Mouse (Mus musculus) G1E (cell line): ENCODE results near the gene Aoc1. TPM values are rescaled to one million over a fixed set of nuclear protein-coding genes. Genes with fewer than 3 reads are reported as not detected.
A peak's percentile ranks its signal among the peaks of the same experiment; 100 is the strongest.

Source experiments
- ATAC-seq: 2 replicates; pipeline ENCODE4 v1.8.0; 2016; ENCODE audit warnings: mild to moderate bottlenecking; ENCODE audit not compliant: insufficient number of reproducible peaks, poor library complexity, low FRiP score, severe bottlenecking; ENCODE audit errors: extremely low read depth
- DNase-seq: peaks from one replicate; pipeline ENCODE4 v3.0.0; 2012; ENCODE audit warnings: low spot score
- H3K27me3 ChIP-seq: 2 replicates; pipeline ENCODE4 v1.6.1; 2012; ENCODE audit warnings: mild to moderate bottlenecking, low read length, inconsistent platforms; ENCODE audit not compliant: insufficient read depth
- H3K36me3 ChIP-seq: replicated peaks from 2 replicates; pipeline ENCODE3; 2012; ENCODE audit warnings: mild to moderate bottlenecking, inconsistent platforms
- H3K4me1 ChIP-seq: 2 replicates; pipeline ENCODE4 v1.6.1; 2012; ENCODE audit warnings: low read depth, low read length, inconsistent platforms, mixed read lengths; ENCODE audit not compliant: insufficient read depth
- H3K4me3 ChIP-seq: 2 replicates; pipeline ENCODE4 v1.5.1; 2012; ENCODE audit warnings: low read depth, mild to moderate bottlenecking, inconsistent platforms, low read length, moderate library complexity, mixed read lengths
- H3K9me3 ChIP-seq: replicated peaks from 2 replicates; pipeline ENCODE4 v1.6.1; 2012; ENCODE audit warnings: inconsistent platforms
- CTCF ChIP-seq: IDR thresholded peaks from 2 replicates; pipeline ENCODE4 v1.5.1; 2012; ENCODE audit warnings: low read depth, low read length, inconsistent platforms, mixed read lengths
- GATA1 ChIP-seq: IDR thresholded peaks from 2 replicates; pipeline ENCODE4 v1.6.1; 2012; ENCODE audit warnings: borderline replicate concordance, low read length, inconsistent platforms, mixed read lengths
- GATA2 ChIP-seq: IDR thresholded peaks from 2 replicates; pipeline ENCODE4 v1.6.1; 2012; ENCODE audit warnings: low read depth, low read length, inconsistent platforms, borderline replicate concordance
- POLR2AphosphoS5 ChIP-seq: IDR thresholded peaks from 2 replicates; pipeline ENCODE4 v1.6.1; 2012; ENCODE audit warnings: low read depth, low read length, inconsistent platforms; ENCODE audit not compliant: insufficient replicate concordance
- TAL1 ChIP-seq: conservative IDR thresholded peaks from 2 replicates; pipeline ENCODE4 v1.6.1; 2012; ENCODE audit warnings: low read depth, low read length, inconsistent platforms, mixed read lengths
- polyA plus RNA-seq: library from polyadenylated mRNA; stranded (reverse); fragments of >175 nt; gene quantifications from 2 replicates; pipeline ENCODE4 v1.2.3, GENCODE M21; 2012
- total RNA-seq, 2 experiments: library from RNA; stranded (forward) in 1 of 2; stranded (reverse) in 1 of 2; fragments of 200-1000 nt in 1 of 2; fragments of >200 nt in 1 of 2; fragmentation: Nextera tagmentation in 1 of 2; gene quantifications; 2 replicates each; pipeline ENCODE4 v1.2.3; 2014 to 2017

The Aoc1 gene
- total and polyA plus RNA-seq, 3 experiments, result 0.11 TPM; not detected in 2

DNA sequence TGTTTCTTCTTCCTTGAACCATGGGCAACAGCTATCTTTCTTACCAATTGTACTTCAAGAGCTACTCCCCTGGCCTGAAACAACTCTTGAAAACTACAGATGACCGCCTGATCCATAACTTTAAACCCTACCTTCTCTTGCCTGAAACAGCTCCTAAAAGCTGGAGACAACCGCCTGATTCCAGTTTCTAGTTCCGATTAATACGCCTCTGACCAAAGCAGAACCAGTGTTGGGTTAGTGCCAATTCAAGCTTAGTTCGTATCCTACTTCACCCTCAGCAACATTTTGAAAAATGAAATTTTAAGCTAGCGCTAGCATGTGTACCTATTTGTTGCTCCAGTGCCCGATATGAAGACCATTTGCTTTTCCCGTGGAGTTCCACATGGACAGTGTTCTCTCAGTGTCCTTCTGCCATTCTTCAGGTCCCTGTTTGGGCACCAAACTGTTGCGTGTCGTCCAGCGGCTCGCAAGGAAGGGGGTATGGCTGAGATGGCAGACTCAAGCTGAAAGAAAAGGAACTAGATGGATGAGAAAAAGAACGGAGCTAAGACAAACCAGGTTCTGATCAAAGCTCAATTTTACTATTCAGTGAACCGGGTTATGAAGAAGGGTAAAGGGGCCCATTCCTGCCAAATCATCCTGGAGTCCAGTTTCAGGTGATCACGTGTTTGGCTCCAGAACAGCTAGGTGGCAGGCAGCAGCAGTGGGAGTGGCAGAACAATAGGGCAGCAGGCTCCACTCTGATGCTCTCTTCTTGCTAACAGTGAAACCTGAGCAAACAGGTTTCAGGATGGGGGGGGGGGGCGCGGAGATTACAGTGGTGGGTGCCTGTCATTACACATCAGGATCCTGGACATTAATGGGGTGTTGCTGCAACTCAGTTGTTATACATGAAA, 30.1 kb downstream of the Aoc1 start:
- no peak for DNase-seq
- Histone ChIP-seq H3K36me3 (no peaks in the 10 kb centered on the region), H3K4me1 (no peaks in the 10 kb centered on the region), H3K4me3 (no peak overlapping the region), H3K27me3 (peaks cover 3% of the 10 kb centered on the region; the same call in 1 of the 2 replicates), H3K9me3 (no peaks in the 10 kb centered on the region)
- TF ChIP-seq POLR2AphosphoS5 (no peak), TAL1 (no peak), CTCF (no peak), GATA1 (no peak), GATA2 (no peak)
- no peak for ATAC-seq

DNA sequence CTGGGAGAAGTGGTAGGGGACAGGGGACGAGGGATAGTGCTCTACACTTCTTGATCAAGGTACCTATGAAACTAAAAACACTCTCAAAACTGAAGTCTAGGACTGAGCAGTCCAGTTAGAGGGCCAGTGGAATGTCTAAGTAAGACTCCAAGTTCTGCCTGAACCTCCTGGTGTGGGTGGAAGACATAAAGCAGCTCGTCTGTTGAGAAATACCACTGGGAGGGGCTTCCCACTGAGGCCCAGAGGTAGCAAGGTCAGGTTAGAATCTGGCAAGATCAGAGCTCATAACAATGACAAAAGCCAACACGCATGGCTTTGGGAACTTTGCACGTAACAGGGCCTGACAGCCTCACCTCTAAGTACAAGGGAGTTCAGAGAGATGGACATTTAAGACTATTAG, 30.7 kb downstream of the Aoc1 start:
- no peaks in the 10 kb centered on the region for H3K36me3 ChIP-seq
- no peak for DNase-seq
- H3K4me1 ChIP-seq, result no peaks in the 10 kb centered on the region
- TF ChIP-seq GATA2 (no peak), POLR2AphosphoS5 (no peak), CTCF (no peak), TAL1 (no peak), GATA1 (no peak)
- H3K9me3 ChIP-seq, result no peaks in the 10 kb centered on the region
- ATAC-seq, result no peak
- peaks cover 4% of the 10 kb centered on the region; the same call in 1 of the 2 replicates for H3K27me3 ChIP-seq
- H3K4me3 ChIP-seq, result no peak overlapping the region

DNA sequence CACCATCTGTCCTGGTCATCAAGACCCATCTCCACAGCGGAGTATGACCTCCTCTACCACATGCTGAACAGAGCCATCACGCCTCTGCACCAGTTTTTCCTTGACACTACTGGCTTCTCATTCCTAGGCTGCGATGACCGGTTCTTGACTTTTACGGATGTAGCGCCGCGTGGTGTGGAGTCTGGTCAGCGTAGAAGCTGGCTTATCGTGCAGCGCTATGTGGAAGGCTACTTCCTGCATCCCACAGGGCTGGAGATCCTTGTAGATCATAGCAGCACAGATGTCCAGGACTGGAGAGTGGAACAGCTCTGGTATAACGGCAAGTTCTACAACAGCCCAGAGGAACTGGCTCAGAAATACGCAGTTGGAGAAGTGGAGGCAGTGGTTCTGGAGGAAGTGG, 32.9 kb downstream of the Aoc1 start:
- H3K27me3 ChIP-seq, result peaks cover 4% of the 10 kb centered on the region; the same call in 1 of the 2 replicates
- ATAC-seq (no peak), DNase-seq (no peak)
- H3K36me3 ChIP-seq, result no peaks in the 10 kb centered on the region
- TF ChIP-seq GATA1 (no peak), TAL1 (no peak), POLR2AphosphoS5 (no peak), GATA2 (no peak), CTCF (no peak)
- no peak overlapping the region for H3K4me3 ChIP-seq
- H3K9me3 ChIP-seq, result no peaks in the 10 kb centered on the region
- no peaks in the 10 kb centered on the region for H3K4me1 ChIP-seq

DNA sequence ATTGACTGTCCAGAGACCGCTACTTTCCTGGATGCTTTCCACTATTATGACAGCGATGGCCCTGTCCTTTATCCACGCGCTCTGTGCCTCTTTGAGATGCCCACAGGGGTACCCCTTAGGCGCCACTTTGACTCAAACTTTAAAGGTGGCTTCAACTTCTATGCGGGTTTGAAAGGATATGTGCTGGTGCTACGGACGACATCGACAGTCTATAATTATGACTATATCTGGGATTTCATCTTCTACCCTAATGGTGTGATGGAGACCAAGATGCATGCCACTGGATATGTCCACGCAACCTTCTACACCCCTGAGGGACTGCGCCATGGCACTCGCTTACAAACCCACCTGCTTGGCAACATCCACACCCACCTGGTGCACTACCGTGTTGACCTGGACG, 33.7 kb downstream of the Aoc1 start:
- peaks cover 4% of the 10 kb centered on the region; the same call in 1 of the 2 replicates for H3K27me3 ChIP-seq
- H3K9me3 ChIP-seq, result no peaks in the 10 kb centered on the region
- no peak for ATAC-seq
- no peak overlapping the region for H3K4me3 ChIP-seq
- no peaks in the 10 kb centered on the region for H3K36me3 ChIP-seq
- H3K4me1 ChIP-seq, result no peaks in the 10 kb centered on the region
- no peak for DNase-seq
- TF ChIP-seq TAL1, result no peak
- no peak for TF ChIP-seq CTCF
- no peak for TF ChIP-seq GATA2
- no peak for TF ChIP-seq POLR2AphosphoS5
- TF ChIP-seq GATA1, result no peak

DNA sequence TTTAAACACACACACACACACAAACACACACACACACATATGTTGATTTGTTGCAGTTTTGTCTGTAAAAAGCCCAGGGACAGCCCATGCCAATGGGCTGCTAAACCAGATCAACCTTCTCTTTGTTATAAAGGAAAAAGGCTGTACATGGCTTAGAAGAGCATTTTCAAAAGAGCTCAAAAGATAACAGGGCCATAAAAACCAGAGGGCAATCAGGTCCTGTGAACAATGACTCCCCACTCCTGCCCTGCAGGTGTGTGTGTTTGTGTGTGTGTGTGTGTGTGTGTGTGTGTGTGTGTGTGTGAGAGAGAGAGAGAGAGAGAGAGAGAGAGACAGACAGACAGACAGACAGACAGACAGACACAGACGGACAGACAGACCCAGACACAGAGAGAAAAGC, 36.5 kb downstream of the Aoc1 start:
- Histone ChIP-seq H3K36me3 (no peaks in the 10 kb centered on the region), H3K9me3 (no peaks in the 10 kb centered on the region), H3K4me1 (no peaks in the 10 kb centered on the region), H3K27me3 (peaks cover 4% of the 10 kb centered on the region; the same call in 1 of the 2 replicates), H3K4me3 (no peak overlapping the region)
- ATAC-seq (no peak), DNase-seq (no peak)
- no peak for TF ChIP-seq GATA2
- TF ChIP-seq POLR2AphosphoS5, result no peak
- no peak for TF ChIP-seq CTCF
- no peak for TF ChIP-seq GATA1
- TF ChIP-seq TAL1, result no peak

DNA sequence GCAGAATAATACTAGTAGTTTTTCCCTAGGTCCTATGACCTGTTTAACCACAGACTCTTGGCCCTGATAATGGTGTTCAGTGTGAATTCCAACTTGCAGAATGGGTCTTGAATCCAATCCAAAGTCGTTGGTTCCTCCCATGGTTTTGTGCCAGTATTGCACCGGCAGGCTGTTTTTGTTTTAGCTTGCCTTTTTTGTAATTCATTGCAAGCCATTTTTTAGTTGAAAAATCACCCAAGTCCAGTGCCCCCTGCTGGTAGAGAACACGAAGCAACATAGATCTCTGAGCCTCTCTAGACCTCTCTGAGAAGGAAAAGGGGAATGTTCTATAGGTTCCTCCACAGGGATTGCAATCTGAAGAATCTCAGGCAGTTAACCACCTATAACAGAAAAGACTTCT, 39.3 kb downstream of the Aoc1 start:
- no peak overlapping the region for H3K4me3 ChIP-seq
- no peaks in the 10 kb centered on the region for H3K36me3 ChIP-seq
- H3K27me3 ChIP-seq, result peaks cover 4% of the 10 kb centered on the region; the same call in 1 of the 2 replicates
- H3K4me1 ChIP-seq, result no peaks in the 10 kb centered on the region
- ATAC-seq, result no peak
- no peak for DNase-seq
- H3K9me3 ChIP-seq, result no peaks in the 10 kb centered on the region
- TF ChIP-seq GATA2, result no peak
- TF ChIP-seq CTCF, result 0 out of 2 replicates have a peak, but pooled peaks have one; percentile 13
